Mouse (Mus musculus): ENCODE measurements around the gene Chd5.

DNA sequence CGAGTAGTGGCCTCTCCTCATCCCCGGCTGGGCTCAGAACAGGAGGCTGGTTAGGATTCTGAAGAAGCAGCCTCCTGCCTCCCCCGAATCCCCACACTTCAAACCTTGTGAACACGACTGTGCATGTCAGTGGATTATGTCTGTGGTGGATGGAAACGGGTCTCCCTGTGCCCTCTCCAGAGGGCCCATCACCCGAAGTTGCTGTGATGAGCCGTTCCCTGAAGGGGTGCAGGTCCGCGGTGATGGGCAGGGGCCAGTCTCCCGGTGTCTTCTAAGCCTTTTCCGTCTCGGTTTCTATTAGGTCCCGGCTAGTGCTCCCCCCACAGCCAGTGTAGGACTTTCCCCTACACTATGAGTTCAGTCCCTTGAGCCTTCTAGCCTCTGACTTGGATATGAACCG, 39.6 kb upstream of the Chd5 start:
- no peak for TF ChIP-seq CTCF (IDR thresholded peaks at IDR 0.05; ENCODE audit: borderline replicate concordance, insufficient read depth, low read depth, low read length)
- no peak for TF ChIP-seq POLR2A (IDR thresholded peaks at IDR 0.05; ENCODE audit: borderline replicate concordance, insufficient read depth, low read length)
